Mouse (Mus musculus) embryonic facial prominence, embryonic 11.5 days (tissue): ENCODE results near the gene Hist2h2ab. TPM values are rescaled to one million over a fixed set of nuclear protein-coding genes. Genes with fewer than 3 reads are reported as not detected.
"Not testable (repeated sequence)": the region's sequence is repeated elsewhere in the genome, so short reads cannot be mapped to it uniquely, and the experiment has no call there.

ENCODE experiments used
- ATAC-seq: fragments of 200-750 bp; cut with Nextera tagmentation; replicated peaks from 2 replicates; pipeline ENCODE4 v1.8.0; 2017; ENCODE audit warnings: low read depth; ENCODE audit not compliant: insufficient number of reproducible peaks, low FRiP score, low TSS enrichment
- DNase-seq: peaks from one replicate; pipeline ENCODE4 v3.0.0-alpha.2; 2015; ENCODE audit warnings: low spot score
- H3K27ac ChIP-seq: fragments of 300-500 bp; sonication (generic); replicated peaks from 2 replicates; pipeline ENCODE4 v1.5.1; 2014; ENCODE audit warnings: mild to moderate bottlenecking, low read depth, low read length, control low read depth
- H3K27me3 ChIP-seq: fragments of 300-500 bp; sonication (generic); 2 replicates; pipeline ENCODE4 v1.6.1; 2014; ENCODE audit warnings: mild to moderate bottlenecking, low read length, moderate library complexity, mixed read lengths; ENCODE audit not compliant: control insufficient read depth, insufficient read depth
- H3K36me3 ChIP-seq: fragments of 300-500 bp; sonication (generic); replicated peaks from 2 replicates; pipeline ENCODE4 v1.6.1; 2014; ENCODE audit warnings: low read depth, mild to moderate bottlenecking, low read length, moderate library complexity, mixed read lengths; ENCODE audit not compliant: control insufficient read depth, insufficient read depth
- H3K4me1 ChIP-seq: fragments of 300-500 bp; sonication (generic); 2 replicates; pipeline ENCODE4 v1.6.1; 2014; ENCODE audit warnings: low read length, mixed read lengths; ENCODE audit not compliant: control insufficient read depth, insufficient read depth
- H3K4me2 ChIP-seq: fragments of 300-500 bp; sonication (generic); 2 replicates; pipeline ENCODE4 v1.6.1; 2014; ENCODE audit warnings: low read depth, mild to moderate bottlenecking, control low read depth, low read length, moderate library complexity
- H3K4me3 ChIP-seq: fragments of 300-500 bp; sonication (generic); 2 replicates; pipeline ENCODE4 v1.5.1; 2014; ENCODE audit warnings: low read depth, low read length, control low read depth
- H3K9ac ChIP-seq: fragments of 300-500 bp; sonication (generic); replicated peaks from 2 replicates; pipeline ENCODE4 v1.6.1; 2014; ENCODE audit warnings: mild to moderate bottlenecking, control low read depth, low read length
- H3K9me3 ChIP-seq: fragments of 300-500 bp; sonication (generic); replicated peaks from 2 replicates; pipeline ENCODE4 v1.6.1; 2016; ENCODE audit warnings: mild to moderate bottlenecking, low read length, inconsistent platforms, mixed read lengths; ENCODE audit not compliant: control insufficient read depth
- WGBS: fragments of 180-500 bp; shearing (Covaris S2); extraction: QIAGEN DNeasy Blood & Tissue Kit; methylation state at CpG from one replicate; pipeline ENCODE4 v1.1.7; 2014; 5-methylcytosine and 5-hydroxymethylcytosine counted together
- polyA plus RNA-seq: library from polyadenylated mRNA; unstranded; fragments of >200 nt; fragmentation: Nextera tagmentation; extraction: Ambion mirVana; gene quantifications from 2 replicates; pipeline ENCODE4 v1.2.1, GENCODE M21; 2014

Gene Hist2h2ab
- polyA plus RNA-seq, 1 experiment from 2014 or later = not detected

DNA sequence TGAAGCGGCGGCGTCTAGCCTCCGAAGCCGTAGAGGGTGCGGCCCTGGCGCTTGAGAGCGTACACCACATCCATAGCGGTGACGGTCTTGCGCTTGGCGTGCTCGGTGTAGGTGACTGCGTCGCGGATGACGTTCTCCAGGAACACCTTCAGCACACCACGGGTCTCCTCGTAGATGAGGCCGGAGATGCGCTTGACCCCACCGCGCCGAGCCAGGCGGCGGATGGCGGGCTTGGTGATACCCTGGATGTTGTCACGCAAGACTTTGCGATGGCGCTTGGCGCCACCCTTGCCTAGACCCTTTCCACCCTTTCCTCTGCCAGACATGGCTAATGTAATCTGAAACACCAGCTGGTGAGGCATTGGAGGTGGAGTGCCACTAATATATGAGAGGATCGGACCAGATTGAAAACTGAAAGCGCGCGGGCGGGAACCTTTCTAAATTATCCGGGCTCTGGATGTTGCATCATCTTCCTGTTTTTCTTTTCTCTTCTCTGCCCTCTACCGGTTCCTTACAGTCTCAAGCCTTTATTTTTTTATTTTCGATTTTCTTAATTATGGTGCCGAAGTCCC is 43.4 kb downstream of the Hist2h2ab start, which contains the start of gene Hist2h4:
TSS of gene Hist2h4 (minus strand) at position 333 of the 572 bp plus-strand sequence.
- DNase-seq (peak; percentile 98), ATAC-seq (peak; percentile 84)
- no peaks in the 10 kb centered on the region for H3K36me3 ChIP-seq
- no peaks in the 10 kb centered on the region for H3K9me3 ChIP-seq
- H3K9ac ChIP-seq = peak within 1 kb of the TSS; percentile 80
- H3K4me1 ChIP-seq = no peaks in the 10 kb centered on the region; the same call in 1 of the 2 replicates
- peak within 1 kb of the TSS; percentile 98 for H3K27ac ChIP-seq
- no peaks in the 10 kb centered on the region for H3K27me3 ChIP-seq
- H3K4me2 ChIP-seq = peak within 1 kb of the TSS; percentile 89
- peak within 1 kb of the TSS; percentile 55 for H3K4me3 ChIP-seq
- 1% methylated on average over 40 of the region's 40 CpGs for WGBS

DNA sequence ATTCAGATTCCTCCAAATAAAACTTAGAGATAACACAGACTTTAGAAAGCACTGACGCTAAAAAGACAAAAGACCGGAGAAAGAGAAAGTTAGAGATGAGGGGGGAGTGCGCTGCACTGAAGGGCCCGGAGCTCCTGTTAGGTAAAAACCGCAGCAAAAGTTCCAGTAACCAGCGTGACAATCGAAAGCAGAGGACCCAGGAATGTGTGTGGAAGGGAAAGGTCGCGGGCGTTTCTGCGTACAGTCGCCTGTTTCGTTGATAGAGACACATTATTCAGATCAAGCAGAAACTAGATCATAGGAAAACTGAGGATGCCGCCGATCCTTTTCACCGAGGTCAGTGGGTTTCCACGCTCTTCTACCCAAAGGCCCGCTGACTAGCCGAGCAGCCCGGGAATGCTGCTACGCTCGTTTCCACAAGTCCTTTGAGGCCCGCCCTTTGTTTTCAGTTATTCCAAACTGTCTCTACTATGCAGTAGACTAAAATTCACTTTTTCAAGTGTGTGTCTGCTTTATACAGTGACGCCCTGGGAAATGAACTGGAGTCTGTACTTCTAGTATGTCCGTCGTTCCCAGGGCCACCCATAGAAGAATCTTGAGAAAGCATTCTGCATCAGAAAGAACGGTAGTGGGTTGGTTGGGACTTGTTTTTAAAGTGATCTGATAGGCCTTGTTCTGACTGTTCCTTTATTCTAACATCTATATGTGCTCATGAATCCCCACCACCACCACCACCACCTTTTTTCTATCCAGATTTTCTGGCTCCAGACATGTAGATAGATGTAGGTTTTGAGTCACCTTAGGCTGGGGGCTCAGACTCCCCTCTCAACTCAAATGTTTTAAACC is 44.1 kb downstream of the Hist2h2ab start:
- Histone ChIP-seq H3K4me1 (no peaks in the 10 kb centered on the region; the same call in 1 of the 2 replicates), H3K27ac (peak overlapping the region; percentile 98), H3K9ac (peak overlapping the region; percentile 75), H3K36me3 (no peaks in the 10 kb centered on the region), H3K27me3 (no peaks in the 10 kb centered on the region), H3K4me3 (peak overlapping the region; percentile 55), H3K4me2 (peak overlapping the region; percentile 58), H3K9me3 (no peaks in the 10 kb centered on the region)
- 8% methylated on average over 27 of the region's 27 CpGs for WGBS
- no peak for ATAC-seq
- peak; percentile 65 for DNase-seq

DNA sequence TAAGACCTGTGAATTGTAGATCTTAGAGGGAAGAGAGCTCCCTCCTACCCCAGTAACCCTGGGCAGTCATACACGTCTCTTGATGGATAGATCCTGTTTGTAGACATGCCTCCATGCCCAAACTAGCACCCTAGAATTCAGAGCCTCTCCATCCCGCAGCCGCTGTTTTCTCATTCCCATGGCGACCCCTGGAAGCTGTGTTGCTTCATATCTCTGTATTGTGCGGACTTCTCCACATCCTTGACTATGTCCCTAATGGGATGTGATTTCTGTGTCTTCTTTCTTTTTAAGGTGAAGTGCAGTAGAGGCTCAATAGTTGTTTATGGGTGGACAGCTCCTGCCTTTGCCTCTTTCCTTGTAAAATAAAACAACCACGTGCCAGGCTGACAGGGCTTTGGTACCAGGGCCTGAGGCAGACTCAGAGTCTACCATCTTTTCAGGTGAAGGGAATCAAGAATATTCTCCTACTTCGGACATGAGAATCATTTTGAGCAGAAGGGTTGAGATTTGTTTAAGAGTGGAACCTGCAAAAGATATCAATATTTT is 44.8 kb downstream of the Hist2h2ab start:
- no peaks in the 10 kb centered on the region; the same call in 1 of the 2 replicates for H3K4me1 ChIP-seq
- ATAC-seq = no peak
- H3K9ac ChIP-seq = peak overlapping the region; percentile 75
- H3K9me3 ChIP-seq = no peaks in the 10 kb centered on the region
- DNase-seq = no peak
- peak overlapping the region; percentile 98 for H3K27ac ChIP-seq
- 80% methylated on average over 7 of the region's 7 CpGs for WGBS
- H3K27me3 ChIP-seq = no peaks in the 10 kb centered on the region
- H3K4me3 ChIP-seq = no peak overlapping the region
- no peaks in the 10 kb centered on the region for H3K36me3 ChIP-seq
- H3K4me2 ChIP-seq = peak overlapping the region; percentile 58

DNA sequence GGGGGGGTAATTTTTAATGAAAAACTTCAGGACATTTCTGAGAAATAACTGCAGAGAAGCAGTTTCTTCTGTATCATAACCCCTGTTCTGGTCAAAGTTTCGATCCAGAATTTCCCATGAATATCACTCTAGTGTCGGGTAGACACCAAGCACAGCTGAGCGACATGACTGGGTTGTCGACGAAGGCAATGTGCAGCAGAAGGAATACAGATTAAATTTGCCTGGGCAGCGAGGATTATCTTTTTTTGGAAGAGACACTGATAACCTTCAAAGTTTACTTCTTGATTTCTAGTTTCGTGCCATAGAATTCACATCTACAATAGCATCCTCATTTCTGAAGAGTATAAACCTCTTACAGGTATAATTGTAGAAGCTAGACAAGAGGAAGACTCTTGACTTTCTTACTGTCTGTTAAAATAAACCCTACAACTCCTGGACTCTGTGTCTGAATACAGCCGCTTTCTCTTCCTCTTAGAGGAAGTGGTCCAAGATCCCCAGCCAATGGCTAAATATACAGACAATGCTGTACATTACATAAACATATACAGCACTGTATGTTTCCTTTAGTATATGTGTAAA is 46.6 kb downstream of the Hist2h2ab start:
- WGBS = 84% methylated on average over 8 of the region's 8 CpGs
- ATAC-seq (no peak), DNase-seq (no peak)
- no peaks in the 10 kb centered on the region; the same call in 1 of the 2 replicates for H3K4me1 ChIP-seq
- H3K36me3 ChIP-seq = no peaks in the 10 kb centered on the region
- H3K4me3 ChIP-seq = no peak overlapping the region
- no peaks in the 10 kb centered on the region for H3K9me3 ChIP-seq
- H3K9ac ChIP-seq = no peak overlapping the region
- H3K27me3 ChIP-seq = no peaks in the 10 kb centered on the region
- no peak overlapping the region for H3K4me2 ChIP-seq
- H3K27ac ChIP-seq = no peak overlapping the region

DNA sequence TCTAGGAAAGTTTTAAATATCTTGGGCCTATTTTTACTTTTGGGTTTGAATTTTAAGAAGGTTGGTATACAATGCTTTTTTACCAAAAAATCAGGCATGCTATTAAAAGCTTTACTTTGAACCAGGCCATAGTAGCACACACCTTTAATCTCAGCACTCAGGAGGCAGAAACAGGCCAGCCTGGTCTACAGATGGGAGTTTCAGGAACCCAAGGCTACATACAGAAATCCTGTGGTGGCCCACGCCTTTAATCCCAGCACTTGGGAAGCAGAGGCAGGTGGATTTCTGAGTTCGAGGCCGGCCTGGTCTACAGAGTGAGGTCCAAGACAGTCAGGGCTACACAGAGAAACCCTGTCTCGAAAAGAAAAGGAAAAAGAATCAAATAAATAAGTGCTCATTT is 47.9 kb downstream of the Hist2h2ab start:
- H3K27me3 ChIP-seq = no peaks in the 10 kb centered on the region
- no peak overlapping the region for H3K4me3 ChIP-seq
- no peaks in the 10 kb centered on the region for H3K36me3 ChIP-seq
- H3K9ac ChIP-seq = 0 out of 2 replicates have a peak overlapping the region, but pooled peaks have one; percentile 26
- H3K9me3 ChIP-seq = no peaks in the 10 kb centered on the region
- H3K4me2 ChIP-seq = no peak overlapping the region
- no peak for DNase-seq
- 70% methylated on average over 4 of the region's 4 CpGs for WGBS
- ATAC-seq = no peak
- no peaks in the 10 kb centered on the region; the same call in 1 of the 2 replicates for H3K4me1 ChIP-seq
- H3K27ac ChIP-seq = peak overlapping the region; percentile 75

DNA sequence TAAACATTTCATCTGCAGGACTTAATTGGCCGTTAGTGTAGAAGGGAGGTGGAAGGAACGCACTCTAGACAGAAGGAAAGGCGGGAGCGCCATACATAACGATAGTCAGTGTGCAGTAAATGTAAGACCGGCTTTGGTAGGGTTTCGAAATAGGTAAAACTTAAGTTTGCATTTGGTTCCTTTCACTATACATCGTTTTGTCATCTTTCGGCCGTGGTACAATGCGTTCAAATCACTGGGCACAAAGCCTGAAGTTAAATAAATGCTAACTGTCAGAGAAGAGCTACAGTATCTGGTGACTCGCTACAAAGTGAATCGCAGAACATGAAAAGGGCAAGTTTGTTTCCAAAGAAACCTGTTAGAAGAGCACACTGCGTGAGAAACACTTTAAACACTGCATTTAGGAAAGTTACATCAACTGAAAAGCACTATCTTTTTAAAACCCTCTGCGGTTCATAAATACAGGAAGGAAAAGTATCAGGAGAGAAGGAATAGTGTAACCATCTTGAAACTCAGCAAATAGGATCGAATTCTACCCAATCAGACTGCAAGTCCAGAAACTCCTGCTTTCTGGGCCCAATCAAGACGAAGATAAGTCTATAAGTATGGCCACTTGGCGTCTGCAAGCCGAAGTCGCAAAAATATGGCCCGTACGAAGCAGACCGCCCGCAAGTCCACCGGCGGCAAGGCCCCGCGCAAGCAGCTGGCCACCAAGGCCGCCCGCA is 48.5 kb downstream of the Hist2h2ab start, which contains the start of gene Hist2h3b:
TSS of gene Hist2h3b (plus strand) at position 604 of the 725 bp plus-strand sequence.
- peak; percentile 89 for DNase-seq
- H3K9me3 ChIP-seq = no peaks in the 10 kb centered on the region
- peak; percentile 58; the same call in 1 of the 2 replicates for ATAC-seq
- no peaks in the 10 kb centered on the region for H3K27me3 ChIP-seq
- H3K27ac ChIP-seq = peak within 1 kb of the TSS; percentile 95
- H3K4me1 ChIP-seq = no peaks in the 10 kb centered on the region; the same call in 1 of the 2 replicates
- WGBS = 24% methylated on average over 29 of the region's 30 CpGs
- no peaks in the 10 kb centered on the region for H3K36me3 ChIP-seq
- peak within 1 kb of the TSS; percentile 48 for H3K4me2 ChIP-seq
- H3K4me3 ChIP-seq = peak within 1 kb of the TSS; percentile 47
- peak within 1 kb of the TSS; percentile 75 for H3K9ac ChIP-seq

DNA sequence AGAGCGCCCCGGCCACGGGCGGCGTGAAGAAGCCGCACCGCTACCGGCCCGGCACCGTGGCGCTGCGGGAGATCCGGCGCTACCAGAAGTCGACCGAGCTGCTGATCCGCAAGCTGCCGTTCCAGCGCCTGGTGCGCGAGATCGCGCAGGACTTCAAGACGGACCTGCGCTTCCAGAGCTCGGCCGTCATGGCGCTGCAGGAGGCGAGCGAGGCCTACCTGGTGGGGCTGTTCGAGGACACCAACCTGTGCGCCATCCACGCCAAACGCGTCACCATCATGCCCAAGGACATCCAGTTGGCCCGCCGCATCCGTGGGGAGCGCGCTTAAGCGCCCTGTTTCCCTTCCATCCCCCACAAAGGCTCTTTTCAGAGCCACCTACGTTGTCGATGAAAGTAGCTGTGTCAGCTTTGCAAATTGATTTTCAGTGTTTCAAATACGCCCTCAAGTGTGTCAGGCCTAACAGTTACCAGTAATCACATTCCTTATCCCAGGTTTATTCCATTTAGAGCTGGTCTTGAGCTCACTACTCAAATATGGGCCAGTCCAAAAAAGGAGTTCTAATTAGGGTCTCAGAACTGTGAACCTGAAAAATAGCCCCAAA is 49.2 kb downstream of the Hist2h2ab start:
- H3K36me3 ChIP-seq, H3K9me3 ChIP-seq, H3K4me1 ChIP-seq, H3K27me3 ChIP-seq, DNase-seq: not testable (repeated sequence)
- H3K4me2 ChIP-seq = peak overlapping the region; percentile 48
- H3K27ac ChIP-seq = peak overlapping the region; percentile 95
- peak overlapping the region; percentile 75 for H3K9ac ChIP-seq
- WGBS = 0% methylated on average over 9 of the region's 44 CpGs
- peak overlapping the region; percentile 47 for H3K4me3 ChIP-seq
- ATAC-seq = peak; percentile 35
